Mouse (Mus musculus): ENCODE measurements around the gene Wnt2. TPM values are rescaled to one million over a fixed set of nuclear protein-coding genes. Genes with fewer than 3 reads are reported as not detected.

The Wnt2 gene
- polyA plus RNA-seq, 1 experiment from 2014 or later: 0.41 TPM

DNA sequence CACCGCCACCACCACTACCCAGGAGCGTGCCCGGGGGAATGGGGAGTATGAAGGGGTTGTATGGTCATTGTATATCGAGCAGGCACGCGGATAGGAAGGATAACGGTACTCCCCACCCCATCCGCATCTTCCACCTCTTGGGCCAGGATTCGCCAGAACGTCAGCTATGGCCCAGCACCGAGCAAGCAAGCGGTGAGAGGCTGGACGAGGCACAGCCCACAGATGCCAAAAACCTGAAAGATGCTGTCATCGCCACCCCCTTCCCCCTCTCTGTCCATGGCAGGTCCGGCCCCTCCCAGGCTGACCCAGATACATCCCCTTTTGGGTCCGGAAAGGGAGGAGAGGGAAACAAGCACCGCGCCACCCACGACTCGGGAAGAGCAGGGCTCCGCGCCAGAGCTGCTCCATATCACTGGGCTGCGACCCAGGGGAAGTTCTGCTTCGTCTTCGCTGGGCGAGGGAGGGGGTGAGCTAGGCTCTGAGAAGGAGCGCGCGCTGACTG lies 1.2 kb upstream of the Wnt2 start:
- peak overlapping the region; percentile 45 for H3K4me3 ChIP-seq (ENCODE audit: low read depth, low read length)
- no peaks in the 10 kb centered on the region for H3K9me3 ChIP-seq (ENCODE audit: control insufficient read depth, low read length)
- peaks cover 10% of the 10 kb centered on the region for H3K4me1 ChIP-seq (ENCODE audit: control insufficient read depth, insufficient read depth, low read length)
- H3K27me3 ChIP-seq (ENCODE audit: control insufficient read depth, insufficient read depth, low read length): peaks cover 36% of the 10 kb centered on the region
- H3K27ac ChIP-seq (ENCODE audit: low read depth, low read length): no peak overlapping the region
- peak overlapping the region; percentile 80 for H3K4me2 ChIP-seq
- H3K36me3 ChIP-seq (ENCODE audit: control insufficient read depth, insufficient read depth, low read length): no peaks in the 10 kb centered on the region
- WGBS: 1% methylated on average over 29 of the region's 29 CpGs
- peak overlapping the region; percentile 1; the same call in 1 of the 2 replicates for H3K9ac ChIP-seq (ENCODE audit: low read length)
- DNase-seq (ENCODE audit: low spot score, missing footprints) (peak; percentile 92), ATAC-seq (ENCODE audit: low FRiP score) (peak; percentile 51)

DNA sequence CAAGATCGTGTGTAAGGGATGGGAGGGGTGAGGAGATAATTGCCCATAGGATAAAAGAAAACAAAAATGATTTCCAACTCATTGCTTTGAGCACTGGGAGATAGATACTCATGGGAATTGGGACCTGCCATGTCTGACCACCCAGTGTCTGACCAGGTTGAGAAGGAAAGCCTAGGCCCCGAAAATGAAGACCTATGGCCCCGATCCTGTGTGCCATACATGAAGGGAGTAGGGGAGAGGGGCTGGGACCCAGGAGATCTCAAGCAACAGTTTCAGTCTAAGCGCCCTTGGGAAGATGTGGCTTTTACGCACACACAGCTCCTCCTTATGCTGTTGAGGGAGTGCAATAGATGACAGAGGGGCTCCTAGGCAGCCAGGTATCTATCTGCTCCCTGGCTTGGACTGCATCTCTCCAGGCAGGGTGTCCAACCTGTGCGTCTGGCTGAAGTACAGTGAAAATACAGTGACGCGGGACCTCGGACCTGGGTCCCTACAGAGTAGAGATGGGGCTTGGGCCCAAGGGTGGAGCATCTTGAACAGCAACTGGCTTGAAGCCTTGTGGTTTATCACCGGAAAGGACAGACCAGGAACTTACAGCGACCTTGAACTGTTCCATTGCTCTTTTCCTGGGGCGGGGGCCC lies 603 bp upstream of the Wnt2 start:
- DNase-seq (ENCODE audit: low spot score, missing footprints): peak; percentile 90
- peak; percentile 35 for ATAC-seq (ENCODE audit: low FRiP score)
- H3K27me3 ChIP-seq (ENCODE audit: control insufficient read depth, insufficient read depth, low read length): peaks cover 36% of the 10 kb centered on the region

DNA sequence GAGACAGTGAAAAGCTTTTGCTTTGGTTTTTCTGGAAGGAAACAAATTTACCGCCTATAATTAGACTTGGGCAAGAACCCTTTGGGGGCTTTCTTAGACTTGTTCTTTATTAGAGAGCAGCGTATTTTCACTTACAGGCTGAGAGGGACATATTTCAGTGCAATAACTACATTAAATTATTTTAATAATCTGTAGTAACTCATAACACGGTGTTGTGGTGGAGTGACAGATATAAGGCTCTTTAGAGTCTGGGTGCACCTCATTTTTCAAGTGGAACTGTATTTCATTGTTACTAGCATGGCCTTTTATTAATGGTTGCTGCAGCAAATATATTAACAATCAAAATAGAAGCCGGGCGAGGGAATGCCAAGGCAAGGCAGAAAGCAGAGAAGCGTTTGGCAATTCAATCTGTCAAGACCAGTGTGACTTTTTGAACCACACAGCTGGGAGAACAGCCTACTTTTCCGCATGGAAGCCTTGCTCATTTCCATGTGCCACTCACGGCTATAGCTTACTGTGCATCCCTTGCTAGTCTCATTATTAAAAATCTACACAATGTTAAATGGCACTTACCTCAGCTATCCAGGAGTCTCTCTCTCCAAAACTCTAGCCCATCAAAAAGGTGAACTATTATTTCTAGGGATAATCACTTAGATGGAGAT lies 6.1 kb downstream of the Wnt2 start:
- Histone ChIP-seq H3K36me3 (ENCODE audit: control insufficient read depth, insufficient read depth, low read length) (no peaks in the 10 kb centered on the region), H3K4me2 (no peak overlapping the region), H3K4me1 (ENCODE audit: control insufficient read depth, insufficient read depth, low read length) (no peaks in the 10 kb centered on the region), H3K27me3 (ENCODE audit: control insufficient read depth, insufficient read depth, low read length) (peaks cover 1% of the 10 kb centered on the region; the same call in 1 of the 2 replicates), H3K4me3 (ENCODE audit: low read depth, low read length) (no peak overlapping the region), H3K9me3 (ENCODE audit: control insufficient read depth, low read length) (no peaks in the 10 kb centered on the region), H3K27ac (ENCODE audit: low read depth, low read length) (no peak overlapping the region), H3K9ac (ENCODE audit: low read length) (no peak overlapping the region)
- ATAC-seq (ENCODE audit: low FRiP score) (no peak), DNase-seq (ENCODE audit: low spot score, missing footprints) (peak; percentile 71)
- 84% methylated on average over 8 of the region's 8 CpGs for WGBS

More for the DNA sequence above, 603 bp upstream of the Wnt2 start:
- peaks cover 10% of the 10 kb centered on the region for H3K4me1 ChIP-seq (ENCODE audit: control insufficient read depth, insufficient read depth, low read length)
- H3K4me3 ChIP-seq (ENCODE audit: low read depth, low read length): peak overlapping the region; percentile 45
- H3K36me3 ChIP-seq (ENCODE audit: control insufficient read depth, insufficient read depth, low read length): no peaks in the 10 kb centered on the region
- 8% methylated on average over 12 of the region's 12 CpGs for WGBS
- no peaks in the 10 kb centered on the region for H3K9me3 ChIP-seq (ENCODE audit: control insufficient read depth, low read length)
- no peak overlapping the region; the same call in 1 of the 2 replicates for H3K9ac ChIP-seq (ENCODE audit: low read length)
- no peak overlapping the region for H3K27ac ChIP-seq (ENCODE audit: low read depth, low read length)
- peak overlapping the region; percentile 80 for H3K4me2 ChIP-seq

DNA sequence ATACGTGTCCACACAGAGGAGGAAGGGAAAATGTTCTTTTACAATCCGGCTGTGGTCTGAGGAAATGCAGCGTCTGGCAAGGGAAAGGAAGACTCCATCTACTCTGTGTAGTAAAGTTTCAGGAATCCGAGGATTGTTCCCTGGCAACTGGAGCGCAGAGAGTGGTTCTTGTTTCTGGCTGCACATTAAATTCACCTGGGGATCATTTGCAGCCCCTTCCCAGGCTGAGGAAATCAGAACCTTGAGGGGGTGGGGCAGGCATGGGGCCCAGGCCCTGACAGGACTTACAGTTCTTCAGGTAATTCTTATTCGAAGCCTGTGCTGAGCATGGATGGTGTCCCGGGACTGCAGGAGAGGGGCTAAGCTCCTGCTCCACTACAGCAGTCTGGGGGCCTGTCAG lies 17.0 kb downstream of the Wnt2 start:
- ATAC-seq (ENCODE audit: low FRiP score) (no peak), DNase-seq (ENCODE audit: low spot score, missing footprints) (no peak)
- Histone ChIP-seq H3K36me3 (ENCODE audit: control insufficient read depth, insufficient read depth, low read length) (no peaks in the 10 kb centered on the region), H3K27ac (ENCODE audit: low read depth, low read length) (no peak overlapping the region), H3K9me3 (ENCODE audit: control insufficient read depth, low read length) (no peaks in the 10 kb centered on the region), H3K27me3 (ENCODE audit: control insufficient read depth, insufficient read depth, low read length) (no peaks in the 10 kb centered on the region), H3K9ac (ENCODE audit: low read length) (no peak overlapping the region), H3K4me1 (ENCODE audit: control insufficient read depth, insufficient read depth, low read length) (no peaks in the 10 kb centered on the region), H3K4me2 (no peak overlapping the region), H3K4me3 (ENCODE audit: low read depth, low read length) (no peak overlapping the region)
- WGBS: 72% methylated on average over 7 of the region's 7 CpGs

DNA sequence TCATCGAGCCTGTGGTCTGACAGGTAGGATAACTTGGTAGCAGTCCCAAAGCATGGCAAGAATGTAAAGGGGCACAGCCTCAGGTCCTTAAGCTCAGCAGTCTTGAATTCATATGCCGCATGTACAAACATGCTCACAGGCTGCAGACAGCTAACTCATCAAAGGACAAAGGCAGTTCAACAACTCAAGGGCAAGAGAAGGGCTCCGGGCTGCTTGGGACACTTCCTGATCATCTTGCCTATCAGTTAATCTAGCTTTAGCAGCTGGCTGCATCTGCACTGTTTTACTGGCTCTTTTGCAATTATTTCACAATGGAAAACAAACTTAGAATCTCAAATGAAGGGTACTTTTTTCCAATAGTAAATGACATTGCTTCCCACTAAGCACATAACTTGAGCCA lies 23.0 kb downstream of the Wnt2 start:
- DNase-seq (ENCODE audit: low spot score, missing footprints) (peak; percentile 17), ATAC-seq (ENCODE audit: low FRiP score) (no peak)
- no peaks in the 10 kb centered on the region for H3K27me3 ChIP-seq (ENCODE audit: control insufficient read depth, insufficient read depth, low read length)
- H3K9ac ChIP-seq (ENCODE audit: low read length): no peak overlapping the region
- WGBS: 88% methylated on average over 3 of the region's 3 CpGs
- H3K27ac ChIP-seq (ENCODE audit: low read depth, low read length): no peak overlapping the region
- no peak overlapping the region for H3K4me2 ChIP-seq
- no peak overlapping the region for H3K4me3 ChIP-seq (ENCODE audit: low read depth, low read length)
- H3K9me3 ChIP-seq (ENCODE audit: control insufficient read depth, low read length): no peaks in the 10 kb centered on the region
- no peaks in the 10 kb centered on the region for H3K4me1 ChIP-seq (ENCODE audit: control insufficient read depth, insufficient read depth, low read length)
- H3K36me3 ChIP-seq (ENCODE audit: control insufficient read depth, insufficient read depth, low read length): no peaks in the 10 kb centered on the region

DNA sequence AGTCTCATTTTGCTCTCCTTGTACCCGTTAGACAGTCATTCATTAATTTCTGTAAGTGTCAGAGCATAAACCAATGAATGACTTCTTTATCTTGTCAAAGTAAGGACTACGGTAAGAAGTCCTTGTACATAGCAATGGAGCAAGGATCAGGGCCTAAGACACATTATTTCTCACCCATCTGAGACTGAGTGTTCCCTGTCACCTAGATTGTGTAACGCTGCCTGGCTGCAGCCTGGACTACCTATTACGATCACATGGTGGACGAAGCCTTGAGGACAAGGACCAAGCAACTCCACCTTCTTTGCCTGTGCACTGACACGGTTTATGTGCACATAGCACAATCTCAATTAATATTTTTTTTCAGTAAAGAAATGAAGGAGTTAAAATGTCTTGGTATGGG lies 28.3 kb downstream of the Wnt2 start:
- no peak overlapping the region for H3K9ac ChIP-seq (ENCODE audit: low read length)
- DNase-seq (ENCODE audit: low spot score, missing footprints) (peak; percentile 73), ATAC-seq (ENCODE audit: low FRiP score) (no peak)
- no peaks in the 10 kb centered on the region for H3K27me3 ChIP-seq (ENCODE audit: control insufficient read depth, insufficient read depth, low read length)
- H3K4me3 ChIP-seq (ENCODE audit: low read depth, low read length): no peak overlapping the region
- no peak overlapping the region for H3K27ac ChIP-seq (ENCODE audit: low read depth, low read length)
- H3K9me3 ChIP-seq (ENCODE audit: control insufficient read depth, low read length): no peaks in the 10 kb centered on the region
- no peaks in the 10 kb centered on the region for H3K4me1 ChIP-seq (ENCODE audit: control insufficient read depth, insufficient read depth, low read length)
- WGBS: 87% methylated on average over 6 of the region's 6 CpGs
- H3K4me2 ChIP-seq: no peak overlapping the region
- no peaks in the 10 kb centered on the region for H3K36me3 ChIP-seq (ENCODE audit: control insufficient read depth, insufficient read depth, low read length)

DNA sequence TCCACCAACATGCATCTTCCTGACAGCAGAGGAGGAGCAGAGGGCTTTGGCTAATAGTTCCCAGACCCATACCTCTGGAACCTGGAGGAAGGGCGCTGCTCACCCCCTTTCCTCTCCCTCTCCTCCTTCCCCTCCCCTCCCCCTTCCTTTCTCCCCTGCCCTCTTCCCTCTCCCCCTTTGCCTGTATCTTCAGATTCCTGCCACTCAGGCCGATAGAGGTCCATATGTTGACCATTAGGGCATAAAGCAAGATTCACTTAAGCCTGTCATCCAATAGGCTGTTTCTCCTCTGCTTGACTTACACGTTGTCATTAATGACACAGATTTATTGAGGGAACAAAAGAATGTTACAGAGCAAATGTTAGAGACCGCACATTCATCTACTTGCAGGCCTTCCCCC lies 31.9 kb downstream of the Wnt2 start:
- H3K36me3 ChIP-seq (ENCODE audit: control insufficient read depth, insufficient read depth, low read length): no peaks in the 10 kb centered on the region
- DNase-seq (ENCODE audit: low spot score, missing footprints) (no peak), ATAC-seq (ENCODE audit: low FRiP score) (no peak)
- H3K9ac ChIP-seq (ENCODE audit: low read length): no peak overlapping the region
- H3K4me3 ChIP-seq (ENCODE audit: low read depth, low read length): no peak overlapping the region
- no peaks in the 10 kb centered on the region for H3K4me1 ChIP-seq (ENCODE audit: control insufficient read depth, insufficient read depth, low read length)
- no peak overlapping the region for H3K4me2 ChIP-seq
- H3K9me3 ChIP-seq (ENCODE audit: control insufficient read depth, low read length): no peaks in the 10 kb centered on the region
- no peaks in the 10 kb centered on the region for H3K27me3 ChIP-seq (ENCODE audit: control insufficient read depth, insufficient read depth, low read length)
- no peak overlapping the region for H3K27ac ChIP-seq (ENCODE audit: low read depth, low read length)
- WGBS: 74% methylated on average over 4 of the region's 4 CpGs

DNA sequence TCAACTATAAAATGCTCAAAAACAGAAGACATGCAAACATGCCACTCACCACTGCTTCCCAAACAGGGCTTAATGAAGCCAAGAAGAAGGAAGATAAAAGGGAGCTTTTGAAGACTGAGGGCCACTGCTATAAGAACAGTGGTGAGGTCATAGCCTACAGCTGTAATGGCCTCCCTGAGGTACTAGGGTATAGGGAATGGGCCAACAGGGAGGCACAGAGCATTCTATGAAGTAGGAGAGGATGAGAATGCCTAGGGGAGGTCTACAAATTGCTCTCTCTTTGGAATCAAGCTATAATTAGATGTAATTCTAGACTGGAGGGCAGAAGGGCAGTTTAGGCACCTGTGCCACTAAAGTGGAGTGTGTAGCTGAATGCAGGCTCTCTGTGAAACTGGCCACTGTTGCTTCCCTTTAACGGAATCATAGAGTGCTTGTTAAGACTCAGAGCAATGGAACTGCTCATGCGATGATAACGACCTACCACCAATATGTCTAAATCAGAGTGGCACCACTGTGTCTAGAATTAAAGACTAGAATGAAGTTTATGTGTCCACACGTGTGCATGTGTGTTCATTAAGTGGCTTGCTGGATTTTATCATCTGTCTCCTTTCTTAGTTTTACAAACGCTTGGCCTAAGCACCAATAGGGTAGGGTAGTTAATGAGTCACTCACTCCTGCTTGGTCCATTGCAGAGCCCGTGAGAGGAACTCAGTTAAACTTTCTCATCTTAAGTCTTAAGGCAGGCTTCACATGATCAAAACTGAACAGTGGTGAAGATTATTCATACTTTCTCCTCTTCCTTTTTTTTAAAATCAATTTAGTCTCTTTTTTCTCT lies 35.2 kb downstream of the Wnt2 start:
- Histone ChIP-seq H3K4me3 (ENCODE audit: low read depth, low read length) (no peak overlapping the region), H3K27me3 (ENCODE audit: control insufficient read depth, insufficient read depth, low read length) (no peaks in the 10 kb centered on the region), H3K4me1 (ENCODE audit: control insufficient read depth, insufficient read depth, low read length) (no peaks in the 10 kb centered on the region), H3K9me3 (ENCODE audit: control insufficient read depth, low read length) (no peaks in the 10 kb centered on the region), H3K36me3 (ENCODE audit: control insufficient read depth, insufficient read depth, low read length) (no peaks in the 10 kb centered on the region), H3K4me2 (no peak overlapping the region), H3K9ac (ENCODE audit: low read length) (no peak overlapping the region), H3K27ac (ENCODE audit: low read depth, low read length) (no peak overlapping the region)
- DNase-seq (ENCODE audit: low spot score, missing footprints): no peak
- 80% methylated on average over 6 of the region's 6 CpGs for WGBS
- no peak for ATAC-seq (ENCODE audit: low FRiP score)

DNA sequence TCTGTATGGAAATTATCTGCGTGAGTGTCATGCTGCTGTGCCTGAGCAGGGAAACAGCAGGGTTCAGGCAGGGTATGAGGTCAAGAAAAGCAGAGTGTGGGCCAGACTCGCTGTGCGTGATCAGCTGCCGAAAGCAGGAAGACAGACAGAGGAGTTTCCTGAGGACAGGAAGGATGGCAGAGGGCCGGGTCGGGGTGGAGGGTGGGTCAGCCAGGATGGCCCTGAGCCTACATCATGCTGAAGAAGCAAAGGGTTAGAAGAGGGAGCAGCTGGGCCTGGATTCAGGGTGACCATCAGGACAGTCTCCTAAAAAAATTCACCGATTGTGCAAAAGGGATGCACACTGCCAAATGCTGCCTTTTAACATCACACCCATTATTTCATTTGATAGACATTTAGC lies 38.8 kb downstream of the Wnt2 start:
- 76% methylated on average over 7 of the region's 7 CpGs for WGBS
- Histone ChIP-seq H3K4me2 (no peak overlapping the region), H3K9me3 (ENCODE audit: control insufficient read depth, low read length) (no peaks in the 10 kb centered on the region), H3K4me3 (ENCODE audit: low read depth, low read length) (no peak overlapping the region), H3K4me1 (ENCODE audit: control insufficient read depth, insufficient read depth, low read length) (no peaks in the 10 kb centered on the region), H3K27ac (ENCODE audit: low read depth, low read length) (no peak overlapping the region), H3K9ac (ENCODE audit: low read length) (no peak overlapping the region), H3K36me3 (ENCODE audit: control insufficient read depth, insufficient read depth, low read length) (no peaks in the 10 kb centered on the region), H3K27me3 (ENCODE audit: control insufficient read depth, insufficient read depth, low read length) (no peaks in the 10 kb centered on the region)
- DNase-seq (ENCODE audit: low spot score, missing footprints): no peak
- ATAC-seq (ENCODE audit: low FRiP score): no peak
